Mouse (Mus musculus) forebrain, embryonic 13.5 days (tissue): Measurements from ENCODE around the gene Gm20388. TPM values are rescaled to one million over a fixed set of nuclear protein-coding genes. Genes with fewer than 3 reads are reported as not detected.

Experiments used
- ATAC-seq: fragments of 200-750 bp; cut with Nextera tagmentation; 2 replicates; pipeline ENCODE4 v1.8.0; 2017
- H3K27ac ChIP-seq: fragments of 300-500 bp; sonication (generic); 2 replicates; pipeline ENCODE4 v1.5.1; 2015; ENCODE audit warnings: inconsistent platforms, mild to moderate bottlenecking, moderate library complexity
- H3K27me3 ChIP-seq: fragments of 300-500 bp; sonication (generic); 2 replicates; pipeline ENCODE4 v1.6.1; 2015; ENCODE audit warnings: mild to moderate bottlenecking, inconsistent platforms
- H3K36me3 ChIP-seq: fragments of 300-500 bp; sonication (generic); 2 replicates; pipeline ENCODE4 v1.6.1; 2015; ENCODE audit warnings: mild to moderate bottlenecking, inconsistent platforms; ENCODE audit not compliant: poor library complexity, severe bottlenecking
- H3K4me1 ChIP-seq: fragments of 300-500 bp; sonication (generic); 2 replicates; pipeline ENCODE4 v1.6.1; 2015; ENCODE audit warnings: inconsistent platforms
- H3K4me2 ChIP-seq: fragments of 300-500 bp; sonication (generic); 2 replicates; pipeline ENCODE4 v1.6.1; 2015; ENCODE audit warnings: inconsistent platforms, mild to moderate bottlenecking, moderate library complexity
- H3K4me3 ChIP-seq: fragments of 300-500 bp; sonication (generic); 2 replicates; pipeline ENCODE4 v1.5.1; 2015; ENCODE audit warnings: mild to moderate bottlenecking, inconsistent platforms
- H3K9ac ChIP-seq: fragments of 300-500 bp; sonication (generic); 2 replicates; pipeline ENCODE4 v1.6.1; 2015; ENCODE audit warnings: mild to moderate bottlenecking, inconsistent platforms
- H3K9me3 ChIP-seq: fragments of 300-500 bp; sonication (generic); replicated peaks from 2 replicates; pipeline ENCODE4 v1.6.1; 2016; ENCODE audit warnings: inconsistent platforms
- WGBS: fragments of 180-500 bp; shearing (Covaris S2); methylation state at CpG from one replicate; pipeline ENCODE4 v1.1.7; 2015; 5-methylcytosine and 5-hydroxymethylcytosine counted together
- polyA plus RNA-seq: library from polyadenylated mRNA; unstranded; fragments of >200 nt; fragmentation: Nextera tagmentation; extraction: Ambion mirVana; gene quantifications from 2 replicates; pipeline ENCODE4 v1.2.1, GENCODE M21; 2015

The Gm20388 gene
- polyA plus RNA-seq, 1 experiment from 2014 or later: 5.6 TPM

DNA sequence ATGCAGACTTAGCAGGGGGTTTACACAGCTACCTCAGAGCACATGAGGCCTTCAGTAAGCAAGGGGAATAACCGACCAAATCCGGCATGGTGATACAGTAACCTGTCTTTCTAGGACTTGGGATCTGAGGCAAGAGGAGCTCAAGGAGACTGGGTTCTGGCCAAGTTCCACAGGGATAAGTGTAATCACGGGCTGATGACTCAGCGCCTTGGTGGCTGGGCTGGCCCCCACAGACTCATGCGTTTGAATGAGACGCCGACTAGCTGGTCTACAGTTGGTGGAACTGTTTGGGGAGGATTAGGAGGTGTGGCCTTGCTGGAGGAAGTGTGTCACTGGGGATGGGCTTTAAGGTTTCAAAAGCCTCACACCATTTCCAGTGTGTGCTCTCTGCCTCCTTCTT is 428.0 kb downstream of the Gm20388 start:
- H3K9me3 ChIP-seq: no peaks in the 10 kb centered on the region
- H3K4me2 ChIP-seq: no peak overlapping the region
- no peak overlapping the region for H3K27ac ChIP-seq
- 91% methylated on average over 7 of the region's 7 CpGs for WGBS
- no peak for ATAC-seq
- H3K4me3 ChIP-seq: no peak overlapping the region
- peaks cover 83% of the 10 kb centered on the region for H3K4me1 ChIP-seq
- H3K27me3 ChIP-seq: peaks cover 6% of the 10 kb centered on the region; the same call in 1 of the 2 replicates
- H3K36me3 ChIP-seq: no peaks in the 10 kb centered on the region
- no peak overlapping the region for H3K9ac ChIP-seq

DNA sequence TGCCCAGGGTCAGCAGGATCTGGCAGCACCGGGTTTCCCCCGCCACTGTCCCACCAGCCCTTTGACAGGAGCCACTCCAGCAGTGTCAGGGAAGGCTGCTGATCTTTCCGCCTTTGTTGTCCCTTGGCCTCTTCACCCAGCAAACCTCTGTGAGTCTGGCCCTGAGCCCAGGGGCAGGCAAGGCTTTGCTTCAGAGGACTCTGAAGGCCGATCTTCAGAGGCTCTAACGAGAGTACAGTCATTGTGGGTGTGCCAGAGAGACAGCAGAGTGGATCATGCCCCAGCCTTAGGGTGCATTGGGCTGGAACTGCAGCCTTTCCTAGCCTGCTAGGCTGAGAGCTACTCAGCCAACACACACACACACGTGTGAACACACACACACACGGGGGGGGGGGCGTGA is 429.1 kb downstream of the Gm20388 start:
- Histone ChIP-seq H3K27ac (no peak overlapping the region), H3K27me3 (peaks cover 6% of the 10 kb centered on the region; the same call in 1 of the 2 replicates), H3K4me1 (peaks cover 88% of the 10 kb centered on the region), H3K9ac (no peak overlapping the region), H3K4me3 (no peak overlapping the region), H3K36me3 (no peaks in the 10 kb centered on the region), H3K9me3 (no peaks in the 10 kb centered on the region), H3K4me2 (no peak overlapping the region)
- ATAC-seq: no peak
- 36% methylated on average over 7 of the region's 8 CpGs for WGBS

DNA sequence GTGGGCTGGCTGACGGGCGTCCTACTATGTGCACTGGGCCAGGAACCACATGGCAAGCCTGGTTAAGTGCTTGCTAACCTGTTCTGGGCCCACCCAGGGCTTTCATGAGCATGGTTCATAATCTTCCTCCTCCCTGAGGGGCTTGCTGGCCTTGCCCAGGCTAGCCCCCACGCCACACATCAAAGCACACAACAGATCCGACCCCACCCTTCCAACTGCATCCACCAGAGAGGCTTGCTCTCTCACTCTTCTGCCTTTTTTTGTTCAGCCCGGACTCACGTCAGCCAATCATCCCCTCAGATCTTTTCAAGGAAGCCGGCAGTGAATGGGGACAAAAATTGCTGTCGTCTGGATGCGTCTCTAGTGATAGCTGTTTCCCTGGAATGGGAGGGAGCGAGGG is 430.5 kb downstream of the Gm20388 start:
- H3K9me3 ChIP-seq: no peaks in the 10 kb centered on the region
- H3K9ac ChIP-seq: 0 out of 2 replicates have a peak overlapping the region, but pooled peaks have one; percentile 27
- no peak overlapping the region for H3K4me2 ChIP-seq
- peaks cover 88% of the 10 kb centered on the region for H3K4me1 ChIP-seq
- WGBS: 35% methylated on average over 10 of the region's 10 CpGs
- peak overlapping the region; percentile 32 for H3K27ac ChIP-seq
- H3K27me3 ChIP-seq: peaks cover 6% of the 10 kb centered on the region; the same call in 1 of the 2 replicates
- H3K4me3 ChIP-seq: no peak overlapping the region
- no peak for ATAC-seq
- H3K36me3 ChIP-seq: no peaks in the 10 kb centered on the region

DNA sequence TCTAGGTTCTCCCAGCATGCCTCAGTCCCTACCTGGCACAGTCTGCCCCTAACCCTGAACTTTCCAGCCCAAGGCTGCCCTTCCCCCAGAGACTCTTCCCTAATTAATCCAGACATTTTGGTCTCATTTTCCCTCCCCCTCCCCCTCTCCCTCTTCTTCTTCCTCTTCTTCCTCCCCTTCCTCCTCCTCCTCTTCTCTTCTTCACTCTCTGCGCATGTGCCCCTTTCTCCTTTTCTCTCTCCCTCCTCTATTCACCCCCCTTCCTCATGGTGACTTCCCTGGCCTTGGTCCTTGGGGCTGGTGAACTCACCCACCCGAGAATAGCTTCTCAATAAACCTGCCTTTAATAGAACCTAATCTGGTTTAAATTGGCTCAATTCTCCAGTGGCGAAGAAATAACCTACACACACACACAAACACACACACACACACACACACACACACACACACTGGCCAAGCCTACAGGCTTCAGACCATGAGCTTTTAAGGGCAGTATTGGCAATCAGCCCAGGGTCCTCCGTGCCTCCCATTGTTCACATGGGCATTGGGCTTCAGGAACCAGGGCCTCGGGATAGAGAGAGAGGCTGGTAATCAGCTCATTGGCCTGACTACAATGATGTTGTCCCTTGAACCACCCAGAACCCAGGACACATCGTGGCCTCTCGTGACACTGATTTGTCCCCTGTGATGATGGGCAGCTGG is 432.4 kb downstream of the Gm20388 start:
- no peak overlapping the region for H3K4me2 ChIP-seq
- no peak for ATAC-seq
- no peak overlapping the region for H3K4me3 ChIP-seq
- no peaks in the 10 kb centered on the region for H3K27me3 ChIP-seq
- no peaks in the 10 kb centered on the region for H3K9me3 ChIP-seq
- peak overlapping the region; percentile 12; the same call in 1 of the 2 replicates for H3K9ac ChIP-seq
- peak overlapping the region; percentile 80 for H3K27ac ChIP-seq
- 18% methylated on average over 7 of the region's 7 CpGs for WGBS
- no peaks in the 10 kb centered on the region for H3K36me3 ChIP-seq
- H3K4me1 ChIP-seq: peaks cover 90% of the 10 kb centered on the region

DNA sequence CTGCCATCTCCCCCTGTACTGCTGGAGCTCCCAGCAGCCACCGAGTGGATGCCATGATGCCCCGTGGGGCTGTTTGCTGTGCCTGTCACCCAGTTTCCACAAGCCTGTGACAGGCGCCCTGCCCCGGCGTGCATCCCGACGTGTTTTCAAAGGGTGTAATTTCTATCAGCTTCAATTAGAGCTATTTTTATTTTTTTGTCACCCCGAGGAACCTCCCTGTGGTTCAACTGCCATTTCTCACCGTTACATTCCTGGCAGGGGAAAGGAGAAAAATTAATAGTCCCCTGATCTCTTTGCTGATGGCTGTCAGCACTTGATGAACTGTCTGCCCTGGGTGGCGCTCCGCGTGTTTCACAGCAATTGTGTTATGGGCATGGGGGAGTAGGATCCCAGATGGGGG is 432.9 kb downstream of the Gm20388 start:
- Histone ChIP-seq H3K4me2 (no peak overlapping the region), H3K36me3 (no peaks in the 10 kb centered on the region), H3K4me1 (peaks cover 95% of the 10 kb centered on the region), H3K4me3 (no peak overlapping the region), H3K9ac (peak overlapping the region; percentile 12; the same call in 1 of the 2 replicates), H3K27ac (peak overlapping the region; percentile 80), H3K27me3 (no peaks in the 10 kb centered on the region), H3K9me3 (no peaks in the 10 kb centered on the region)
- WGBS: 44% methylated on average over 12 of the region's 12 CpGs
- ATAC-seq: no peak

DNA sequence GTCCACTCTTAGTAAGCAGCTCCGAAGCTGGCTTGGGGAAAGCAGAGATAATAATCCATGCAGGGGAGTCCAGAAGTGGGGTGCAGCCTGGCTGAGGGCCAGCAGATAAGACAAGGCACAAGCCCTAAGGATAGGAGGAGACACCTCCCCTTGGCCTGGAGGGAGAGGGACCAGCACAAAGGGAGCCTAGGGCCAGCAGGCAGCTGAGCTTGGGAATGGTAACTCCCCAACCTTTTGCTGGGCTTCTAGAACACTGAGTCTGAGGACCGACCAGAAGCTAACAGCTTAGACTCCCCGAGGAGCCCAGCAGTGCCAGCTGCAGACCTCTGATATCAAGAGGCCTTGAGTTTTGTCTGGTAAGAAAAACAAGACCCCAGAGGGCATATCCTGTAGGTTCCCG is 433.5 kb downstream of the Gm20388 start:
- Histone ChIP-seq H3K27me3 (no peaks in the 10 kb centered on the region), H3K4me3 (no peak overlapping the region), H3K27ac (peak overlapping the region; percentile 80), H3K9ac (no peak overlapping the region), H3K4me2 (no peak overlapping the region), H3K4me1 (peaks cover 99% of the 10 kb centered on the region), H3K9me3 (no peaks in the 10 kb centered on the region), H3K36me3 (no peaks in the 10 kb centered on the region)
- WGBS: 24% methylated on average over 4 of the region's 4 CpGs
- no peak for ATAC-seq

DNA sequence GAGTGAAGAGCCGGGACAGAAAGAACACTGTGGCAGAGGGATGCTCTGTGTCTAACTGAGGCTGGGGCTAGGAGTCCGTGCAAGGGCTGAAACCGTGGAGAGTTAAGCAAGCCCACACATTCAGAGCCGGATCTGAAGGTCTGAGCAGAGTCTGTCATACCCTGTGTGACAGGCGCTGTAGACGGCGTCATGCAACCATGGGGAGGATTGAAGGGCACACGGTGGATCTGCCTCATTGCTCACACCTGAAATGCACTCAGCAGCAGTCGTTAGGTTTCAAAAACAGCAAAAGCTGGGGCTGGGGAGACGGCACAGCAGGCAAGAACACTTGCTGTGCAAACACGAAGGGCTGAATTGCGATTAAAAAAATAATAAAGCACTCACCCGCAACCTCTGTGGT is 433.9 kb downstream of the Gm20388 start:
- no peak overlapping the region for H3K9ac ChIP-seq
- ATAC-seq: no peak

DNA sequence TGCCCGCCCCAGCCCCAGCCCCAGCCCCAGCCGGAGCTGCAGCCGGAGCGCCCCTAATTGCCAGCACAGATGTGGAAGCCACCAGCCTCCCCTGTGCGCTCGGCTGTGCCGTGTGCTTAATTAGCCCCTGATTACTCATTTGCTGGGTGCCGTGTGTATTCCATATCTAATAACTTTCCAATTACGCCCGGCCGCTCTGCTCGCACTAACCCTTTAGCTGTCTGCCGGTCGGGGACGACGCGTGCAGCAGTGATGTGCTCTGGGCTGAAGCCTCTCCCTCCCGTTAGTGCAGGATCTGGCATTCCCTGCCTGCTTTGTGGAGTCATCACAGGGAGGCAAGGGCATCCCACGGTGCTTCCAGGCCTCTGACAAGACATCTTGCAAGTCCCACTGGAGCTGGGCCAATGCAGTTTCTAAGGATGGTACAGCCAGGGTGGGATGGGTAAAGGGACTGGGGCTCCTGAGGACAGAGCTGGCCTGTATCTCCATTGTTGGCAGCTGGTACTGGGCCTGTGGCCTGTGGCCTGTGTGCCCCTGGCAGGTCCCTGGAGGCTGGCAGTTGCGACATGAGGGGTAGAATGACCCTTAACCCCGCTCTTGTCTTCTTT is 437.2 kb downstream of the Gm20388 start:
- H3K27me3 ChIP-seq: 0 out of 2 replicates have a peak, but pooled peaks cover 5% of the 10 kb centered on the region
- H3K9ac ChIP-seq: peak overlapping the region; percentile 48
- WGBS: 21% methylated on average over 21 of the region's 21 CpGs
- peak; percentile 76 for ATAC-seq
- H3K27ac ChIP-seq: peak overlapping the region; percentile 86
- no peaks in the 10 kb centered on the region for H3K9me3 ChIP-seq
- H3K4me2 ChIP-seq: peak overlapping the region; percentile 33
- H3K4me3 ChIP-seq: no peak overlapping the region
- H3K36me3 ChIP-seq: no peaks in the 10 kb centered on the region
- peaks cover 87% of the 10 kb centered on the region for H3K4me1 ChIP-seq

More for the DNA sequence above, 433.9 kb downstream of the Gm20388 start:
- no peak overlapping the region for H3K4me3 ChIP-seq
- no peaks in the 10 kb centered on the region for H3K9me3 ChIP-seq
- H3K27ac ChIP-seq: peak overlapping the region; percentile 80
- H3K27me3 ChIP-seq: 0 out of 2 replicates have a peak, but pooled peaks cover 2% of the 10 kb centered on the region
- peaks cover 99% of the 10 kb centered on the region for H3K4me1 ChIP-seq
- no peak overlapping the region for H3K4me2 ChIP-seq
- 22% methylated on average over 13 of the region's 13 CpGs for WGBS
- no peaks in the 10 kb centered on the region for H3K36me3 ChIP-seq

DNA sequence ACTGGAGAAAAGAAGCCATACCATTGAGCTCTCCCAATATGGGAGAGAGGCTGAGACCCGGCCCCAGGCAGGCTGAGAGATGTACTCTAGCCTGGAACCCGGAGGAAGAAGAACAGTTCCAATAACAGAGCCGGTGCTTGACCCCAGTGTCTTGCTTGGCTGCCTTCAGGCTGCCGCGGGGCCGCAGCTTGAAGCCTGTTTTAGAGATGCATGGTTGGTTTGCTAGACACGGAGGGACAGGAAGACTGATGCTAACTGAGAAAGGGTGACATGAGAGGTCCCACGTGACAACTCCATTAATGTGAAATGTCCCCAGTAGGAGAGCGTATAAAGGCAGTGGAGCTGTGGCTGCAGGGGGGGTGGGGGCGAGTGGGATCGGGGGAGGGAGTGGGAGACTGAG is 438.3 kb downstream of the Gm20388 start:
- H3K27ac ChIP-seq: peak overlapping the region; percentile 40; the same call in 1 of the 2 replicates
- 0 out of 2 replicates have a peak overlapping the region, but pooled peaks have one; percentile 27 for H3K9ac ChIP-seq
- no peaks in the 10 kb centered on the region for H3K36me3 ChIP-seq
- H3K4me1 ChIP-seq: peaks cover 87% of the 10 kb centered on the region
- H3K4me3 ChIP-seq: no peak overlapping the region
- WGBS: 32% methylated on average over 11 of the region's 11 CpGs
- ATAC-seq: no peak
- no peak overlapping the region for H3K4me2 ChIP-seq
- H3K9me3 ChIP-seq: no peaks in the 10 kb centered on the region
- H3K27me3 ChIP-seq: 0 out of 2 replicates have a peak, but pooled peaks cover 5% of the 10 kb centered on the region

DNA sequence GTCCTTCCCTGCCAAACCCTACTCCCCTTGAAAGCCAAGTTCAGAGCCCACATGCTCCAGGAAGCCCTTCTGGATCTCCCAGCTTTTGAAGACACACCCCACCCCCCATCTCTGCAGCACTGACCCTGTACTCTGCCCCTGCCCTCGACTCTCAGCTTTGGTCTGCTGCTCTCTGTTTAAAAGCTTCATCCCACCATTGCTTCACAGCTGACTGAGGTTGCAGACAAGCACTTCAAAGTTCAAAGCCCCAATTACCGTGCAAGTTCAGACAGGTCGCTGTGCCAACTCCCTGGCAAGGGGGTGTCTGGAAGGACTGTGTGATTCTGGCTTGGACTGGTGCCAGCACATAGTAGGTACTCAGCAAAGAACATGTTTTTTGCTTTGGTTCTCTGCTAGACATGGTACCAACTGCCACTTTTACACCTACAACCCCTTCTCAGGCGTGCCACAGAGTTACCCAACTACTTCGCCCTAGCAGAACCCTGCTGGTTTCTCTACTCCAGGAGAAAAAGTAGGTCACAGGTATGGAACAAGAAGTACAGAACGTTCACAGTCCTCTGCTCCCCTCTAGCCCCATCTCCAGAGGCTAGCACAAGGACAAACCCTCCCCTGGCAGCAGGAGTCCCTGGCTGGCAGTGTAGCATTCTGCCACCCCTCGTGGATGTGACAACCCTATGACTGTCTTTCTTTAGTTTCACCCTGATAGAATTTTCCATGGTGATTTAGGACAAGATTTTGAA is 440.9 kb downstream of the Gm20388 start:
- WGBS: 67% methylated on average over 7 of the region's 7 CpGs
- ATAC-seq: no peak
- peak overlapping the region; percentile 19; the same call in 1 of the 2 replicates for H3K27ac ChIP-seq
- H3K36me3 ChIP-seq: no peaks in the 10 kb centered on the region
- H3K4me2 ChIP-seq: no peak overlapping the region
- H3K4me3 ChIP-seq: no peak overlapping the region
- 0 out of 2 replicates have a peak, but pooled peaks cover 13% of the 10 kb centered on the region for H3K27me3 ChIP-seq
- no peak overlapping the region for H3K9ac ChIP-seq
- peaks cover 75% of the 10 kb centered on the region for H3K4me1 ChIP-seq
- H3K9me3 ChIP-seq: no peaks in the 10 kb centered on the region

DNA sequence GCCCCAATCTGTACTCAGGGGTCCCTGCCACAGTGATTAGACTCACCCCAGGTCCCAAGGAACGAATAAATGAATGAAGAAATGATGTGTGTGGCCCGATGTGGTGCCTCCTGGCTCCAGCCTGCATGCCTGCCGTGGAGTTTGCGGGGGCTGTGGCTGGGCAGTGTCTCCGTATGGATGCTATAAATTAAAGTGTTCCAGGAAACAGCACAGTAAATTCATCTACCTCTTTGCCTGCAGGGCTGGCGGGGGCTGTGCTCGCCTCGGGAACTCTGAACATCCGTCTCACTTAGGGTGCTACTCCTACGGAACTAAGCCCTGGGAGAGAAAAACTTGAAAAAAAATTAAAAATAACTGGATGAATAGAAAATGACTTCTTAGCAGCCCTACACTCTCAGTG is 441.5 kb downstream of the Gm20388 start:
- no peak for ATAC-seq
- 80% methylated on average over 10 of the region's 10 CpGs for WGBS
- peak overlapping the region; percentile 19; the same call in 1 of the 2 replicates for H3K27ac ChIP-seq
- no peaks in the 10 kb centered on the region for H3K36me3 ChIP-seq
- H3K9ac ChIP-seq: no peak overlapping the region
- H3K4me1 ChIP-seq: peaks cover 70% of the 10 kb centered on the region
- no peak overlapping the region for H3K4me2 ChIP-seq
- H3K9me3 ChIP-seq: no peaks in the 10 kb centered on the region
- no peak overlapping the region for H3K4me3 ChIP-seq
- 0 out of 2 replicates have a peak, but pooled peaks cover 13% of the 10 kb centered on the region for H3K27me3 ChIP-seq

DNA sequence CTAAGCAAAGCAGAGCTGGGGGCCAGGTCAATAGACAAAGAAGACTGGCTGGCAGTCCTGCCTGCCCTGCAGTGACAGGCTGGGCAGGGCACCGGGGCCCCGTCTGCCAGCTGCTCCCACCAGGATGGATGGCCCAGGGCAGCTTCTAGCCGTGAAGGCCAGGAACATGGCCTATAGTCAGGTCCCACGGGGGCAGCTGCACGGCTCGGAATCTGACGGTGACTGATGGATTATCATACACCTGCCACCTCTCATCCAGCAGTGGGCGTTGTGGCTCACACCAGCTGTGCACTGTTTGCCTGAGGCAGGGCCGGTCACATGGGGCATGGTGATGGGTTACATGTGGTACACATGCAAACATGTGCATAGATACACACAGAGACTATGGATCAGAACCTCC is 445.4 kb downstream of the Gm20388 start:
- no peak overlapping the region for H3K4me2 ChIP-seq
- H3K4me1 ChIP-seq: peaks cover 67% of the 10 kb centered on the region
- H3K9me3 ChIP-seq: no peaks in the 10 kb centered on the region
- no peak for ATAC-seq
- WGBS: 78% methylated on average over 9 of the region's 9 CpGs
- no peak overlapping the region for H3K4me3 ChIP-seq
- H3K36me3 ChIP-seq: no peaks in the 10 kb centered on the region
- H3K9ac ChIP-seq: no peak overlapping the region
- H3K27ac ChIP-seq: no peak overlapping the region
- 0 out of 2 replicates have a peak, but pooled peaks cover 11% of the 10 kb centered on the region for H3K27me3 ChIP-seq
